Mouse (Mus musculus): ENCODE data around the gene Nr1d1.

GRCm38 (mm10) chr11:98738428-98738911 is 36.7 kb downstream of the Nr1d1 start:
- TF ChIP-seq GATA1 (IDR thresholded peaks at IDR 0.05; ENCODE audit: borderline replicate concordance, low read length) (no peak), CTCF (IDR thresholded peaks at IDR 0.05; ENCODE audit: low read depth, low read length) (no peak)
